Mouse (Mus musculus) embryo, embryonic 11 days (tissue): Measurements from ENCODE around the gene Coa5.

Source experiments
- DNase-seq: peaks from one replicate; pipeline ENCODE4 v3.0.0-alpha.2; 2015

The Coa5 gene

DNA sequence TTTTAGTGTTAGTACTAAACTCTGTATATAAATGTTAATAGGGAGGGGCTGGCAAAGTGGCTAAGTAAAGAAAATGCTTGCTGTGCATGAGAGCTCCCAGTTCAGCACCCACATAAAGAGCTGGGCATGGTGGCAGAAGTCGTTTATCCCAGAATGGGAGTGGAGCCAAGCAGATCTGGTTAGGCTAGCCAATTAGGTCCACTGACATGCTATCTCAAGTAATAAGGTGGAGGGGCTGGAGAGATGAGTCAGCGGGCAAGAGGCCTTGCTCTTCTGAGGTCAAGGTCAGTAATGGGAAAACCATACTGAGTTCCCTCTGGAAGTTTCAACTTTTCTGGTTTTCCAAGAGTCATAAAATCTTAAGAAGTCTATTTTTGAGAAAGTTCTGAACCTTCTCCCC lies 992 bp downstream of the Coa5 start:
- DNase-seq: no peak

DNA sequence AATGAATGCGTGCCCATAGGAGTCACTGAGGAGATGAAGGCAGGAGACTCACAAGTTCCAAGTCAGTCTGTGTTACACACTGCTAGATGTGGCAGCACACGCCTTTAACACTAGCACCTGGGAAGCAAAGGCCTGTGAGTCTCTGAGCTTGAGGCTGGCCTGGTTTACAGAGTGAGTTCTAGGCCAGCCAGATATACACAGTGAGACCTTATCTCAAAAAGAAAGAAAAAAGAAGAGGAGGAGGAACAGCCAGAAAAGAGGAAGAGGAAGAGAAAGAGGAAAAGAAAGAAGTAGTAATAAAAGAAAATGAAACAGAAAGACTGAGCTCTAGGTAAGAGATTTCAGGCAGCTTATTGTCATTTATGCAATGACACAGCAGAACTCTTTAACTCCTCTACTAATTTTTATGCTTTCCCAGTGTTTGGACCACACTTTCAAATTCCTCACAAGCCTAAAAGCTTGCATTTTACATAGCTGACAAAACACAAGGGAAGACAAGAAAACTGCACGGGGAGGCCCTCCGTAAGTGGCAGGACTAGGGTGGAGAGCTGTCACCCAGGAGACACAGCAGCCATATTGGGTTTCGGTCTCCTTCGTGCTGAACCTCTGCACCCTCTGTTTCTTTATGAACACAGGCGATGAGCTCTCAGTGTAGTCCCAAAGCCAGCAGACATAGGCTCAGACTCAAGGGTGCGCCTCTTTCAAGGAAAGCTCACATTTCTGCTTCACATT lies 2.6 kb downstream of the Coa5 start:
- no peak for DNase-seq

DNA sequence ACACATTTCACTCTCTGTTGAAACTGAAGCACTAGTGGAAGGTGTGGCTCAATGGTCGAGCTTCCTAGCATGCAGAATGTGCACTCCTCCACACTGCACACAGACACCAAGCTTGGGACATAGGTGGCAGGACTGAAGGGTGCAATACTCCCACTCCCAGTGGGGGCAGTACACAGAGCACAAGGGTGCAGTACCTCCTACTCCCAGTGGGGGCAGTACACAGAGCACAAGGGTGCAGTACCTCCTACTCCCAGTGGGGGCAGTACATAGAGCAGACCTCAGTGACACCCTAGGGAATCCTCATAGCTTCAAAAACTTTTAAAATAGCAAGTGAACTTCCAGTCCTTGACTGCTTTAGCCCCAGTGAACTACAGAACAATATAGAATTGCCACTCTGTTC lies 10.5 kb downstream of the Coa5 start:
- DNase-seq: peak; percentile 16

DNA sequence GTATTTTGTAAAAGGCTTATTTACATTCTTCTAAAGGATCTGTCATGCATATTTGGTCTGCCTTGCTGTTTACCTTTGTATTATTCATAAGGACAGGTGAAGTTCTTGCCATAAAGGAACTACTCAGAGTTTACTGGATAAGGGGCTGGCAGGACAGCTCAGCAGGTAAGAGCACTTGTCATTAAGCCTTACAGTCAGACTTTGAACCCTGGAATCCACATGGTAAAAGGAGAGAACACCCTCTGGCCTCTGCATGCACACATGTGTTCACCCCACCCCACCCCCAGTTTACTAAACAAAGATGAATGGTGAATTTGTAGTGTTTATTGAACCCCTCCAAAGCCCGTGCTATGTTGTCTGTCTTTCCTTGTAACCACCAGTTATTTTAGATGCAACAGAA lies 14.5 kb downstream of the Coa5 start:
- DNase-seq: no peak

DNA sequence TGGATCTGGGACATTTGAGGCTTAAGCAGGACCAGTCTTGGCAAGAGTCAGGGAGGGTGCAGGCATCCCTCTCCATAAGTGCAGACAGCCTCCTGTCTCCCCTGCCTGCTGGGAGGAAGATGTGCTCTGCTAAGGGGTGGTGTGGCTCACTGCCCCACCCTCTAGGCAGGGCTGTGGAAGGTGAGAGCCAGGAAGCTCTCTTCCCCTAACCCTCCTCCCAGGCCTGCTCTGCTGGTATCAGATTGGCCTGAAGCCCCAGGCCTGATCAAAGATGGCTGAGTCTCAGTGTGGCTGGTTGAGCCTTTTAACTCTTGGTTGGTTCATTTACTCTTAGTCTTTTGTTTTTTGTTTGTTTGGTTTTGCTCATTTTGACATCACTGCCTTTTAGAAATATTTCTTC lies 20.3 kb downstream of the Coa5 start:
- no peak for DNase-seq

DNA sequence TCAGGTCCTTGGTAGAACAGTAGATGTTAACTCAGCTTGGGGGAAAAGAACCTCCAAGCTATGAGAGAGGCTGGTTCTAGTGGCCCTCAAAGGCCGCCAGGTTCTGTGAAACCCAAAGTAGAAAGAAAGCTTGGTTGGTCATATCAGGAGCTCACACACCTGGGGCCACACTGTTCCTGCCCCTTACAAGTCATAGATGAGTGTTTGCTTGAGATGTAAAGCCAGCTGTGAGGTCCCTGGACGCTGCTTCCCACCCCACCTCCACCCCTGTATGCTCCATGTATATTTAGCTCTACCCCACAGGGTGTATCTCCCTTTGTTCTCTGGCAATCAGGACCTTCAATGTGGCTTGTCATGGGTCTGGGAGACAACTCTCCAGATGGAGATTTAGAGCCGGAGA lies 21.2 kb downstream of the Coa5 start:
- DNase-seq: no peak

DNA sequence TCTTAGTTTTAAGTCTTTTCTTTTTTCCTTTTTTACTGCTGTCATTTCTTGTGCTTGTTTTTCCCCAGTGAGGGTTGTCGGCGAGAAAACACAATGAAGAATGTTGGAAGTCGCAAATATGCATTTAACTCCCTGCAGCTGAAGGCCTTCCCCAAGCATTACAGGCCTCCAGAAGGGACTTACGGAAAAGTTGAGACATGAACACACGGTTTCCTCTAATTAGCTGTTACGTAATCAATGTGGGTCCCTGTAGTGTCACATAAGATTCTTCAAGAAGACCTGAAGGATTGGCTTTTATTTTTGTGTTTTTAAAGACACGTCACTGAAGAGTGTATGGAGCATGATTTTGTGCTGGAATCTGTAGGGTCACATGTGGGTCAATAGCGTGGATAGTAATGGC lies 21.8 kb downstream of the Coa5 start:
- no peak for DNase-seq

DNA sequence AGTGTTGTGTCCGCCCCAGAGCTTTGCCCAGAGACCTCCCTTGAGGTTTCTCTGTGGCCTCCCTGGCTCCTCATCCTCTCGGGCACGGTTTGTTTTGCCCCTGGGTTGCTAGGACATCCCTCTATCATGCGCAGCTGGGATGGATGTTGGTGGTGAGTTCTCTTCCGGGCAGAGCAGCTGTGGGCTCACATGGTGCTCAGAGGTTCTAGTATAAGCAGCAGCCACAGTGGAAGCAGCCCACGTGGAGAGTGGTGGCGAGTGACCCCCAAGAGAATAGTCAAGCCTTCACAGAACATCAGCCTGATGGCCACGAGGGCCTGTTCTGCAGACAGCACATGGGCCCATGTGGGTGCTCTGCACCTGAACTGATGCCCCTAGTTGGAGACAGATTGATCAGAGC lies 22.7 kb downstream of the Coa5 start:
- no peak for DNase-seq

DNA sequence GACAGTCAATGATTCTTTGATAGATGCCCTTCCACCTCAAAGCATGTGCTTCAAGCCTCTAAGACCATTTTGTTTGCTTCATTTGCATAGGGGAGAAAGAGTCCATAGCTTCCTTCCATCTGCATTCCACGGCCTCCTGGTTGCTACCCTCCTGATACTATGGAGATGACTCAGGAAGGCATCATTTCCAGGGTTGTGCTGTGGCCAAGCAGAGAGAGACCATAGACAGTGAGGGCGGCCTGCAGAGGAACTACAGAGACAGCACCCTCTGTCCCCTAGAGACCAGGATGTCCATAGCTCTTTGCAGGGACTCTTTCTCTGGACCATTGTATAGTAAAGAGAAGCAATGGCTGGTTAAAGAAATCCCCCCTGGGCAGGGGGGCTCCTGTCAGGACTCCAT lies 24.8 kb downstream of the Coa5 start:
- no peak for DNase-seq

DNA sequence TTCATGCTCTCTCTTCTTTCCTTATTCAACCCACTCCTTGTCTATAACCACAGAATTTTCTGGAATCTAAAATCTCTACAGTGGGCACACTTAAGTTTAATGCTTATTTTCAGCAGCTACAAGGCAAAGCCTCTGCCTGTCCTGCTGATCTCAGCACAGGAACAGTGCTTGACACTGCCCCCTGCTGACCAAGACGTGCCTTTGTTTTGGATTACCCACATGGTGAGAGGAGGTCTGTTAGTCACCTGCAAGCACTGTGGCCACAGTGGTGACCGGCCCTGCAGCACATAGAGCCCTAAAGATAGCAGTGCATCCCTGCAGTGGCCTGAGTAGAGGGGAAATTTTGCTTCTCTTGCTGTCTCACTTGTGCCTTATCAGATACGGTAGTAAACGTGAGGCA lies 28.2 kb downstream of the Coa5 start:
- peak; percentile 63 for DNase-seq

DNA sequence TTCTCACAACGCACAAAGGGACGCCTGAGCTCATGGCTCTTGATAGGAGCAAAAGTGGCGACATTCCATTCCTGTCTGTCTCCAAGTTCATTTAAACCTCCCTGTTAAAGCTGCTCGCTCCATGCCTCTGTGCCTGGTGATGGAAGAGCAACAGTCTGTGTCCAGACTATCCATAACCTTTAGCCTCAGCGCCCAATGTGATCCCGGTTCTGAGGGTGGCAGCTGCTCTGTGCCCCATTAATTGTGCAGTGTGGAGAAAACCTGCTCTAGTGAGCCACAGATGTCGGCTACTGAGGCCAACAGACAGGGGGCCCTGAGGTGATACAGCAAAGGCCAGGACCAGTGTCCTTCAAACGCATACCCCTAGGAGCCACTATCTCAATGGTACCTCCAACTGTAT lies 30.2 kb downstream of the Coa5 start:
- no peak for DNase-seq

DNA sequence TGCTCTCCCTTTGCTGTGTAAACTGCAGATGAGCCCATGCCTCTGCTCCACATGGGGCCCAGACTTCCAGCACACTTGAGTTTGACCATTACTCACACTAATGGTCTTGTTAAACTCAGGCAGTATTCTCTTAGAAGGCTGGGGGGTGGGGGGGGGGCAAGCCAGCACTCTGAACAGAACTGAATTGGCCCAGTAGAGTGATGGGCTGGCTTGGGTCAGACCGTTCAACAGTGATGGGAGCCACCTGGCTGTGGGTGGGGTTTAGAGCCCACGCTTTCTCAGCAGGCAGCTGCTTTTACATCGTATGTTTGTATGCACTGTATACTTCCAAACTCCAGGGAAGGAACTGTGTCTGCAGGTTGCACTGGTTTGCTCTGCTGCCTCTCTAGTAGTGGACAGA lies 30.9 kb downstream of the Coa5 start:
- DNase-seq: no peak

DNA sequence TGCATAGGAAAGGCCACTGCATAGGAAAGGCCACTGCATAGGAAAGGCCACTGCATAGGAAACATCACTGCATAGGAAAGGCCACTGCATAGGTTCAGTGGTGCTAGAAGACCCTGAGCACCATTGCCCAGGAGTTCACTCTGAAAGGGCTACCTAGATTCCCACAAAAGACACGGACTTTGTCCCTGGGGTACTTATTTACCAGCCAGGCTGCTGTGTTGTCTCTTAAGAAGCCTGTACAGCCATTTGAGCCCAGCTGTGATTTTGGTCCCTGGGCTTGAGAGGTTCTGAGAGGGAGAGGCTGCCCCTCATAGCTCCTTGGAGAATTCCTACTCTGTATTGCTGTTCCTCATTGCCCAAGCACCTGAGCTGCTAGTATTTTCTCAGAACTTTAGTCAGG lies 33.4 kb downstream of the Coa5 start:
- no peak for DNase-seq

DNA sequence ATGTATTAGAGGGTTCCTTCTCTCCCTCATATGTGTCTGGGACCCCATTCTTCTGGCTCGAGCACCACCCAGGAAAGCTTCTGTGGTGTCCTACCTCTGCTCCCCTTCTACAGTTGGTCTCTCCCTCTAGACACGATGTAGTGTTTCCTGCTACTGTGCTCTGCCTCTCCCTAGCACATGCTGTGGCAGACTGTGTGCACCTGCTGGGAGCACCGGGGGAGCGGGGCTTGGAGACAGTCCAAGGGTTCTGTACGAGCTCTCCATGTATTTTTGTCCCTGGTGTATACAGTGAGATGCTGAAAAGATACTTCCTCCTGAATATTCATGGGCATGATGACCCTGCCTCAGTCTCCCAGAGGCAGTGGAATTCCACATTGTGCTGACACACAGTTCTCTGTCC lies 36.7 kb downstream of the Coa5 start:
- DNase-seq: no peak

DNA sequence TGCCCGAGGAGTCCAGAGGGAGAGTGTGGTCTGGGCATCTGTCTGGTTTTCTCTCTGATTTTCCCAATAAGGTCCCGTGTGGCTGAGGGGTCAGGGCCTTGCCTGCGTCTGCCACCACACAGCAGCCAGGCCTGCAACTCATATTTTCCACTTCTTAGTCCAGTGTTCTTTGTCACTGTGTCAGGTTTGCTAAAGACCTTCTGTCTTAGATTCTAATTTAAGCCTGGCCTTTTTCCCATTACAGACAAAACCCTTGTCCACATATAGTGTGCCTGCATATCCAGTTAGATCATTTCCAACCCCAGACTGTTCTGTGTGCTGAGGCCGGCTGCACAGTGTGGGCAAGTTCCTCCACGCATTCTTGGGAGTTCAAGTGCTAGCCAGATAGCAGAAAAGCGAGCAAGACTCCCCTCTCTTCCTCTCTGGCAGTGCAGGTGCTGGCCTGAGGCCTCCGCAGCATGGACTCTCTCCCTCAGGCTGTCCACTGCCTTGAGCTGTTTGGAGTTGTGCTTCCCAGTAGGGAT lies 43.4 kb downstream of the Coa5 start:
- no peak for DNase-seq

DNA sequence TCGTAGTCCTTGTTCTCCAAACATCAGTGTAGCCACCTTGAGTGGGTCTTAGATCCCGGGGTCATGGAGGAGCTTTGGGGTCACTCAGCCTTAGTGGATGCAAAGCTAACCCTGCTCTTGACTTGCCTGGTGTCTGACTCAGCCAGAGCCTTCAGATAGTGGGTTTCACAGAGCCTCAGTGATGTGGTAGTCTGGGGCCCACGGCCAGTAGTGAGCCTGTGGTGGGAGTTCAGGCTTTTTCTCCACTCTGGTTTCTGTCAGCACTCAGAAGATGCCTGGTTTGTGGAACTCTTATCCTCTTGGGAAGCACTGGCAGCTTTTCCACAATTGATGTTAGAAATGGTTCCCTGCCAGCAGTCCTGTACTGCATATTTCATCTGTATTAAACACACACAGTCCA lies 45.6 kb downstream of the Coa5 start:
- DNase-seq: no peak

DNA sequence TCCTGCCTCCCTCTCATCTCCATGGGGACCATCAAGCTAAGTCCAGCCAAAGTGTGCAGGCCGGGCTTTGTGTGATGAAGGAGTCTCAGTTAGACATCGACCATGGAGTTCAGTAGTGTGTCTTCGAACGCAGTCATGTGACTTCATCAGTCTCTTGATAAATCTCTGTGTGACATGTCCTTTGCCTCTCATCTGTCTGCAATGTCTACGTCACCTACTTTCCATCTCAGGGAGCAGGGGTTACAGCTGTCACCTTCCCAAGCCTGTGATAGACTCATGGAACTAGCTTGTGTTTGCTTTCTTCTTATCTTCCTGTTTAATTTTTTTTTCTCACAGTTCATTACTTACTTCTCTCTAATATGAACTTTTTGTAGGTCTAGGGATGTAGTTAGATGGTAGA lies 49.0 kb downstream of the Coa5 start:
- DNase-seq: no peak

DNA sequence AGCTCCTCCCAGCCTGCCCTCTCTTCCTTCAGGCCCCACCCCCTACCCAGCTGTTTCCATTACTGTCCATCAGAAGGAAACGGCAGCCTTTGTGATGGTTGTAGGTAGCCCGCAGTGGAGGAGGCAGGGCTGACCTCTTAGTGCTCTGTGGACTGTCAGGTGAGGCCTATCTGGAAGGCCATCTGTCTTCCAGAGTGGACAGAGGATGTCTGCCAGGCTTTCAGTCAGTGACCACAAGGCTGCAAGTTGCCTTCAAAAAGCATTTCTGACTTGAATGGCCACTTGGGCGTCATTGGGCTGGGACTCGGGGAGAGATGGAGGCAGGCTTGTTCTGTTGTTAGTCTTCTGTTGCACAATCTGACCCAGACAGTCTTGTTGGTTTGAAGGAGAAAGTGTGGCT lies 50.4 kb downstream of the Coa5 start:
- no peak for DNase-seq

DNA sequence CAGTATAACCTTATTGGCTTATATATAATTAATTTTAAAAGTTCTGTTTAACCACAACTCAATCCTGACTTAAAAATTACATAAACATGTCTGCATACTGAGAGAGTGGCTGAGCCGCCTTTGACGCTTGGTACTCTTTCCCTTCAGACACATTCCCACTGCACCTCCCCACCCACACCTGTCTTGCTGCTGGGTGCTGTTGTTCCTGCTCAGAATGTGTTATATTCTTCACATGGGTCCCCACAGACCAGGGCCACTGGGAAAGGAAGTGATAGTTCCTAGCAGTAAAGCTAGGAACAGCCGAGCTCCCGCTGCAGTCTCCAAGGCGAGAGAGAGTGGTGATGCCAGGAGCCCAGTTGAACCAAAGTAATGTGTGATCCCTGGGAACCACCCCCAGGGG lies 51.8 kb downstream of the Coa5 start:
- no peak for DNase-seq

DNA sequence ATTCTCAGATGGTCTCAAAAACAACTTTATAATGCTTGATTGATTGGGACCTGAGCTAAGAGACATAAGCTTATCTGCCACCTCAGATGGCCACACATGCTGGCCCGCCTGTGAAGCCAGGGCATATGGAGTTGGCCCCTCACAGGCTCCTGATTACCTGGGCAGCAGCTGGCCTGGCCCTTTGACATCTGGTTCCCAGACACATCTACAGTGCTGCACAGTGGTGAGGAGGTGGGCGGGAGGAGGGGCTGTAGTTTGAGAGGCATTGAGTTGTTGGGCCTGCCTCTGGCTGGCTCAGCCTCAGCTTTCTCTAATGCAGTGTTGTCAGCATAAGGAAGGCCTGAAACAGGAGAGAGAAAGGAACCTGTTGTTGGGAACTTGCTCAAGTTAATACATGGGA lies 53.2 kb downstream of the Coa5 start:
- DNase-seq: peak; percentile 34

DNA sequence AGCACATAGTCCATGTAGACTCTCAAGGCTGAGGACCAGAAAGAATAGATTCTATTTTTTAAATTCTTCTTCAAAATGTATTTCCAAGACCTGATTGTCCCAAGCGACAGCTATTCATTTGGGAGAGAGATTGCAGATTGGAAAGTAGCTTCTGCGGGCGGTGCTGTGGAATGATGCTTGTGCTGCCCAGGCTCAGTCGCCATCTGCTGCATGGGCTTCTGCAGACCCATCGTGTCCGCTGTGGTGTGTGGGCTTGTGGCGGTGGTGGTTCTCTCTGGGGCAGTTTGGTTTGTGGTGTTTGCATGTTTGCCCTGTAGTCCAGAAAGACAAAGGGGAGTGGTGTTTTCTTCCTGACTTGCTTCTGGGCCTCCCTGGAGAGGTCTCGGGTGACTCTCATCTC lies 53.7 kb downstream of the Coa5 start:
- no peak for DNase-seq

DNA sequence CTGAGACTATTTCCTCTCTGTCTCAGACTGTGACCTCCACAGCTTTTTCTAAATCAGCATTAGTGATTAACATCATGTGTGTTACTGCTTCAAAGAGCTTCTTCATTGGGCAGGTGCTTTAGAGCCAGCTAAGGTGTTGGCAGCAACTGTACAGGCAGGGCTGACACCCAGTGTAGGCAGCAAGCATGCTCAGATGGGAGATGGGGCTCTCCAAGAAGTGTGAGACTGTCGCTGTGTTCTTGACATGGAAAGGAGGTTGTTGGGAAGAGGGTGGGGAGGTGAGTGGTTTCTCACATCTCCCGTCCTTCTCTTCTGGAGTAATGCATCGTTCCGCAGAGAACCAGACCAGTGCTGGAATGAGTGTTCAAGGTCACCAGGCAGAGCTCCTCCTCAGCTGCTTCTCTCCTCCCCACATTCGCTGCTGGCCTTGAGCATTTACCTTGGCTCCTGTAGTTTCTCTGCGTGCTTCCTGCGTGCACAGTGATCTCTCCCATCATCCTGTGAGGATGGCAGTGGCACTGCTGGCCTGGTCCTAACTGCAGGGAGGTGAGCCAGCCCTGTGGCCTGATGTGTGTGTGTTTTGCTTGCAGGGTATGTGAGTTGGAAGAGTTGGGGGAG lies 61.0 kb downstream of the Coa5 start:
- DNase-seq: no peak

DNA sequence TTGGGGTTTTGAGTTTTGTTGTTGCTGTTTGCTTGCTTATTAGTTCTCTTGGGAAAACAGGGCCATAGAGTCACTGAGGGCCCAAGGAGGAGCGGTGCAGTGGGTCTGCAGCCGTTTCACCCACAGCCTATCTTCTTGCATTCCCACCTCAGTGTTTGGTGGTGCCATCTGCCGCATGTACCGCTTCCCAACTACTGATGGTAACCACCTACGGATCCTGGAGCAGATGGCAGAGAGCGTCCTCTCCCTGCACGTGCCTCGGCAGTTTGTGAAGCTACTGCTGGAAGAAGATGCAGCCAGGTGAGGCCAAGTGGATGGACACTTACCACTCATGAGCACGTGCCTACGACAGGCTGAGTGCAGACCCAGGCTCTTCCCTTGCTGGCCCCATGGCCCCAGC lies 61.8 kb downstream of the Coa5 start:
- DNase-seq: no peak
